Mouse (Mus musculus) embryonic stem cell, embryonic (primary cell): ENCODE measurements at regions not wholly inside any gene's neighbourhood (a gene's known extent, or its start where the extent isn't known, plus 50 kb on each side); places are given as distances from the start of the nearest gene placed in this dataset.
"Not testable (repeated sequence)": the region's sequence is repeated elsewhere in the genome, so short reads cannot be mapped to it uniquely, and the experiment has no call there.

ENCODE experiments used
- CTCF ChIA-PET, 4 experiments: fragments of 300-600 bp in 2 of 4; fragments of 350-600 bp in 2 of 4; sonication (Branson Sonifier 250); formaldehyde crosslinking; loops; one replicate each; lab custom pipeline; 2022; ENCODE audit warnings: inconsistent platforms in 2 of 4; lab: Charles Lee
- POLR2A ChIA-PET, 4 experiments: fragments of 300-600 bp in 2 of 4; fragments of 350-600 bp in 2 of 4; sonication (Branson Sonifier 250); formaldehyde crosslinking; loops; one replicate each; lab custom pipeline; 2022; ENCODE audit warnings: antibody characterized with exemption in 4 of 4, inconsistent platforms in 1 of 4; lab: Charles Lee

DNA sequence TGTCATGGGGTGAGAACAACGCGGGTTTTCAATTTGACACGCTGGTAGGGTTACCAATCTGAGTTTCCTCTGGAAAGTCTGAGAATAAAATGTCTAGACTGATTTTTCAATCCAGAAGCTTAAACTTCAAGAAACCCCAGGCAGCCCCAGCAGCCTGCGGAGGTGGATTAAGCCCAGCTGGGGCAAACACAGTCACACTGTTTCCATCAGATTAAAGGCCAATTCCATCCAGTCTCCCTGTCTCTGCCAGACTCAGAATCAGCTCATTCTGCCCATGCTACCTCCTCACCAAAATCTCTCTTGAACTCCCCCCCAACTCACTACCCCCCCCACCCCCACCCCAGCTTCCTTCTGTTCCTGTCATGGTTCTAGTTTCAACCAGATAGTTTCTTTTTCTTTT is 307.9 kb upstream of the Dcbld2 start:
- ChIA-PET POLR2A (no interaction called here), CTCF (no interaction called here)

DNA sequence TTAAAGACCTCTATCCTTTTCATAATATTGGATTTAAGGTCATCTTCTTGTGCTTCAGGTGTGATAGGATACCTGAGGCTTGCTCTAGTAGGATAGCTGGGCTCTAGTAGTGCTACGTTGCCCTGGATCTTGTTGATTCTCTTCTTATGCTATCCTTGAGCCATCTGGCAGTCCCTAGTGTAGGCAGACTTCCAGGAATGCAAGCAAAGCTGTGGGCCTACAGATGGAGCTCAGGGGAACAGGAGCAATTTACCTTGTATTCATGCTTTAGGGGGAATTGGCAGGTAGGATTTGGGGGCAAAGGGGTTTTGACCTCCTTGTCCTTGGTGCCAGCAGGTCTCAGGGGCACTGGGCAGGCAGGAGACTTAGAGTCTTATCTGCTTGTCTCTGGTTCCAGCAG is 297.8 kb upstream of the Dcbld2 start:
- POLR2A ChIA-PET, result interaction anchor here in 1 of 4 experiments (0.7 kb wide), 1 partner anchor 50 kb away, joined by 5 read pairs; no protein-coding TSS in a partner anchor

DNA sequence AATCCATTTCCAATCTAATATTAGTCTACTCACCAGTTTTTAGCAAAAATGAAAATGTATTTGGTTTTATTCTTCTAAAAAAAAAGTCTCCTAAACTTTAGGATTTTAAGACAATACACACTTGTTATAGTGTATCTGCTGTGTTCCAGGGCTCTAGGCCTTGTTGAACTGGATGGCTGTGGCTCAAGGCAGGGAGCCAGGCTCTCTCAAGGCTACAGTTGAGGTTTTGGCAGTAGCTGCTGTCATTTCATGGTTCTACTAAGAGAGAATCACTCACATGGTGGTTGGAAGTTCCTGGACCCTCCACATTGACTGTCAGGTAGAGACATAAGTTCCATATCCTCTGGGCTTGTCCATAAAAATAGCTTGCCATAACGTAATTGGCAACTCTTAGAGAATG is 282.2 kb upstream of the Dcbld2 start:
- ChIA-PET POLR2A (no interaction called here), CTCF (no interaction called here)

More for the DNA sequence above, 297.8 kb upstream of the Dcbld2 start:
- CTCF ChIA-PET, result no interaction called here

DNA sequence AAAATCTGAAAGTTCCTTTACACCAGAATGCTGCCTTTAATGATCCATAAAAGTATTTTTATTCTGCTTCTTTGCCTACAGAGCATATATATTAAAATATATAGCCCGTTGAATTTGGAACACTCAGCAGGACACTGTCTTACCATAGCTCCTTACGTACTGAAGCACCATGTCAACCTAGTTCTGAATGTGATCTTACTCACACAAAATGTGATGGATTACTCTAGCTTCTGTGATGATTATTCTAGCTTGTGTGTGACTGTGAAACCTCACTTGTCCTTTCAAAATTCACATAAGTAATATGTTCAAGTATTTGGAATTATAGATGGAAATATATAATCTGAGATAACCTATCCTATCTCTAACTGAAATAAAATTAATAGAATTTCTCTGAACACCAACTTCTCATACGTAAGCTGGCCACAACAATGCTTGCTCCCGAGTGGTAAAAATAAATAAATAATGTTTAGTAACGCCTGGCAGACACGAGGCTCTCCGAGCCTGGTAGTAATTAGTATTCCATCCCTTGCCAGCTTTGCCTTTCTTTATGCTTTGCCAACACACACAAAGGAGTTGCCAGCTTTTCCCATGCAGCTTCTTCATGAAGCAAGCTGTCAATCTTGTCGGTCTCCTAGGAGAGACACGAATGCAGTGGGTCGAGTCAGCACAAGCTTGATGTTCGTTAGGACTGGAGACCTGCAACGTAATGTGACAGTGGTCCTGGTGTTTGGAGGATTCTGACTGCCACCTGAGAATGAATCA is 271.9 kb upstream of the Dcbld2 start:
- POLR2A ChIA-PET, result no interaction called here
- CTCF ChIA-PET, result no interaction called here

DNA sequence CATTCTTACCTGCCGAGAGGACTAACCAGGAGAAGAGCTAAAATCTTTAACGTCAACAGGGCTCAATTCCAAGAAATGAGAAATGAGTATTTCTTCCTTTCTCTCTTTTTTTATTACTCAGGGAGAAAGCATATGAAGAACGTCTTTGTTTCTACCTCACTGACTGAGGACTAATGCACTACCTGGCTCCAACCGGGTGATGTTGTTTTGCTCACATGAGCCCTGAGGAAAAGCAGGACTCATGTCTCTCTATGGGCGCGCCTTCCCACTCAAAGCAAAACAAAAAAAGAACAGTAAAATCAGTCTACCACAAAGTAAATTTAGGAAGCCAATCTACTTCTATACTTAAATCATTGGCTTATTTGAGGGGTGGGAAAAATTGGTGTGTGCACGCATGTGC is 271.3 kb upstream of the Dcbld2 start:
- CTCF ChIA-PET, result no interaction called here
- POLR2A ChIA-PET, result no interaction called here

DNA sequence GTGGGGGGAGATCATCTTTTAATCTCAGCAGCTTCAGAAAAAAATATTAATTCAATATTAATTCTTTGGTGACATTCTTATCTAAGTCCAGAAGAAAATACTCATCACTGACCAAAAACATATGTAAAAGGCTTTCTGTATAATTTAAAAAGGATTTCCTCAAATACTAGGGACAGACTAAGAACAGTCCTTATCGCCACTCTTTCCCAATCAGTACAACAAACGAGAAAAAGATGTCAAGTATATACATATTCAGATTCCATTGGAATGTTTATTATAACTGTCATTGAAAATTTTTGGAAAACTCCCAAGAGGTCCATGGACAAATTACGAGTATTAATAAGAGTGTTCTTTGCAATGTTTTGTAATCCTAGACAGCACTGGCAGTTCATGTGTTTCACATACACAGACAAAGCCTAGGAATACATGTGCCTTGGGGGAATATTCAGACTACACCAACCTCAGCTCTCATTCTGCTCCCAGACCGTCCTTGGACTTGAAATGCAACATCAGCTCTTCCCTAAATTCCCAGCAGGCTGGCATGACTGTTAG is 270.4 kb upstream of the Dcbld2 start:
- POLR2A ChIA-PET, result no interaction called here
- CTCF ChIA-PET, result interaction anchor here in 1 of 4 experiments (0.6 kb wide), 1 partner anchor 143 kb away, joined by 3 read pairs; no protein-coding TSS in a partner anchor

DNA sequence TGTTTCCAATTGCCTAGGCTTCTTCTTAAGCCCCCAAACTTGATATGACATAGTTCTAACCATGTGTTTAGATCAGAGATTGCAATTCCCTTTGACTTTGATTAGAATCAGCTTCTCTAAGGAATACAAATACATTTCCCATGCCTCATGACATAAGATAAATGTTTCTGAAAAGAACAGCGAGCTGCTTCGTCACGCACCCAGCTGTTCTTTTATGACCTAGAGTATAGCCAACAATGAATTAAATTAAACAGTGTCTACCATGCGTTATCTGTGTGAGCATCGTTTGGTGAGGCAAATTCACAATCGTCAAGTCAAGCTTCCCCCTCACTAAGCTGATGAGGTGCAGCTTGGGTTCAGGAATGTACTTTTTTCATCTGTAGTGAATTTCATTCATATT is 261.8 kb upstream of the Dcbld2 start:
- CTCF ChIA-PET, result no interaction called here
- POLR2A ChIA-PET, result interaction anchor here in 1 of 4 experiments (0.7 kb wide), 1 partner anchor 201 kb away, joined by 3 read pairs; no protein-coding TSS in a partner anchor

DNA sequence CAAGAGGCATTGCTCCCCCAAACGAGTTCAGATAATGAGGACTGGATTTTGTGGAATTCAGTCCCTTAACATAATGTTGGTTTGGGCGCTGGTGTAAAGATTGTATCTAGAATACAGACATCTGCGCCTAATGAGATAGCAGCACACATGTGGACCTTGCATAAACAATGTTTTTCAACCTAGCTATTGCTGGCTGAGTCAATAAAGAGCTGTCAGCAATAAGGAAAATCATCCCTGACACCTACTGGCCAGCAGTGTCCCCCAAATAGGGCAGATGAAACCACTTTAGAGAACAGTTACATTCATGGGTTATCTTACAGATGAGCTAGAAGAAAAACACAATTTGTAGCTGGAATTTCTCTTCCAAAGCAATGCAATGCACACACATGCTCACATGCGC is 252.7 kb upstream of the Dcbld2 start:
- ChIA-PET POLR2A (no interaction called here), CTCF (no interaction called here)

DNA sequence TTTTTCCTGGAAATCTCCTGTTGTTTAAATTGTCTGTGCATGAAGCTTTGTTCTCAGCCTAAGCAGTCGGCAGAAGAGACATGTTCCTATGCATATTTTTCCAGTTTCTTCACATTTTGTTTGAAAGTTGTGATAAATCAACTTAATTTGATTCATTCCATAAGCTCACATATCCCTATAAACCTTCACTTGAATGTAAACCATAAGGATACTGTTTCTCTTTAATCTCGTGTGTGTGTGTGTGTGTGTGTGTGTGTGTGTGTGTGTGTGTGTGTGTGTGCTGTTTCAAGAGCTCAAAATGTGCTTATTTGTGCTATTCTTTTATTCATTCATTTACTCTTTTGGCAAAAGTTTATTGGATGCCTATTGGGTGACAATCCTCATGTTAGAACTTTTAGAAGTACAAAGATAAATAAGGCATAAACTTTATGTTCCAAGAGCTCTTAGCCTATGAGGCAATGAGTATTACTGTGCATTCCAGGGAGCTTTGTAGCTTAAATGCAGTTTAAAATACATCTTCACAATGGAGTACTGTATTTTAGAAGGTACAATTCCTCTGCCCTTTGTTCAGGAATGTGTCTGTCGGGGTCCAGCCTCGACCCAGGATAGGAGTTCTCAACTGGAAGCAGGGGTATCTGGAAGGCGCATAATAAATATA is 229.4 kb upstream of the Dcbld2 start:
- ChIA-PET CTCF (no interaction called here), POLR2A (no interaction called here)

DNA sequence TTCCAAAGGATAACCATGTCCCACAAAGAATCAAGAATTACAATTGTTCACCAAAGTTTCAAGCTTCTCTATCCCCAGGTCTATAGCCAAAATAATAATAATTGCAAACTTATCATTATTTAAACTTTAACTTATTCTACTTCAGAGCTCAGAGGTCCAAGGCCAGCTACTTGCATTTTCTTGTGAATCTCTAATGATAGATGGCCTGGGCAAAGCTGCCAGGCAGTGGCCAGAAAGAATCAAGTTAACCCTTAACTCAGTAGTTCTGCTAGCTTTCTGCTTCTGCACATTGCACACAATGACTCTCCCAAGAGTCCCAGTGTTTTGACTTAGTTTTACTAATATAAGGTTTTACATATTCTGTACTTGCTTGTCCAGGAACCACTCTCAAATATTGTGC is 228.3 kb upstream of the Dcbld2 start:
- POLR2A ChIA-PET, CTCF ChIA-PET: not testable (repeated sequence)

DNA sequence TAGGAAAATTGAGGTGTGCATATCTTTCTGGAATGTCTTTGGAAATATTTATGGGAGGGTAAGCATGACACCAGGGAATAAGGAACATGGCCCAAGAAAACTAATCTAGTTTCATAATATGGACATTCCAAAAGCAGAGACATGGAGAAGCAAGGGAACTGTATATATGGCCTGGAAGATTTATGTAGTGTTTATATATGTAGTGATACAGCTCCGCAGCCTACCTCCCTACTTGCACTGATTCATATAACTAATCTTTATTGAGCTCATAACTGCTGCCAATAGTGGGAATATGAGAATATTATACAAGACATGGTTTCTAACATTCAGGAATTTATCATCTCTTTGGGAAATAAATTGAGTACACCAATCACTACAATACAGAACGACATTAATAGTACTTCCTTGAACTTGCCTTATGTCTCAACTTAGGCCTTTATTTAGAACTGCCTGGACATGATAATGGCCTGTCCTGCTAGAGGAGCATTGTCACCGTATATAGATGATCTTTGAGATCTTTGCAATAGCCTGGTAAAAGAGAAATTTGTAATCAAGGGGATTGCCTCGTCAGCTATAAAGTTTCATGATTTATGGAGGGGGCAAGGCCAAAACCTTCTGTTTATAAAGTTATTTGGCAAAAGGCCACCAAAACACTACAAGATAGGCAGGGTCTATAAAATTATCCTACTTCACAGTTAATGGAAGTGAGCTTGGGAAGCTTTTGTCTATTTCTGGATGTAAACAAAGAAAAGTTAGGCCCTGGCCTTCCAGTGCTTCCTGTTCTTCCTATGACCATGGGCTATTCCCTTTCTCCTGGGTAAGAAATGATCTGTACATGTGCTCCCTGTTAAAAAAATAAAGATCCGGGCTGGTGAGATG is 213.4 kb upstream of the Dcbld2 start:
- ChIA-PET CTCF (no interaction called here), POLR2A (no interaction called here)

DNA sequence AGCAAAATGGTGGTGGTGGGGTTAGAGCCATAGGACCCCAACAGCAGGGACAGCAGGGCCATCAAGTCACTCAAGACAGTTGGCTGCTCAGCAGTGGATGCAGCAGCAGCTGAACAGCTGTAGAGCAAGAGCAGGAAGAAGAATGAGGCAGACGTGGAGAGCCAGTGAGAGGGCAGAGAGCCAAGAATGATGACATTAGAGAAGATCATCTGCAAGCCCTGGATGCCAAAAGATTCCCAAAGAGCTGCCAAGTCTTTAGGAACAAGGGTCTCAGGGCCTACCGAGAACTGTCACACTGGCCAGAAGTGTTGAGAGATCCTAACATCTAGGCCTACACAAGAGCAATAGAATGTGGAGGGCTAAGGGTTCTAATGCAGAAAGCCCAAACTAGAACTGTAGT is 196.4 kb upstream of the Dcbld2 start:
- ChIA-PET CTCF (no interaction called here), POLR2A (no interaction called here)

DNA sequence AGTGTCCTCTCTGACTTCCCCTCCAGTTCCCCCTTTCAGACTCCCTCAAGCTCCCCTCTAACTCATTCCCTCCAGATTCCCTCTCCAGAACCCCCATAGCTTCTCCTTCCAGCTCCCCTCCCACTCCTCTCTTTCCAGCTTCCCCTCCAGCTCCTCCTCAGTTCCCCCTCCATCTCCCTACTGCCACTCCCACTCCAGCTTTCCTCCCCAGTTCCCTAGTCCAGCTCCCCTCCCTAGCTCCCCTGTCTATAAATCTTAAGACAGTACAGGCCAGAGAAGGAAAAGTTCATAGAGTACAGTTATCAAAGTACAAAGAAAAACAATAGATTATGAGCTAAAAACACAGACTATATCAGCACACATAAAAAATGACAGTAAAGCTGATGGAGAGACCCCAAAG is 173.6 kb upstream of the Dcbld2 start:
- ChIA-PET CTCF (no interaction called here), POLR2A (interaction anchor here in 1 of 4 experiments (0.6 kb wide), 1 partner anchor 1112 kb away, joined by 3 read pairs; no protein-coding TSS in a partner anchor)

DNA sequence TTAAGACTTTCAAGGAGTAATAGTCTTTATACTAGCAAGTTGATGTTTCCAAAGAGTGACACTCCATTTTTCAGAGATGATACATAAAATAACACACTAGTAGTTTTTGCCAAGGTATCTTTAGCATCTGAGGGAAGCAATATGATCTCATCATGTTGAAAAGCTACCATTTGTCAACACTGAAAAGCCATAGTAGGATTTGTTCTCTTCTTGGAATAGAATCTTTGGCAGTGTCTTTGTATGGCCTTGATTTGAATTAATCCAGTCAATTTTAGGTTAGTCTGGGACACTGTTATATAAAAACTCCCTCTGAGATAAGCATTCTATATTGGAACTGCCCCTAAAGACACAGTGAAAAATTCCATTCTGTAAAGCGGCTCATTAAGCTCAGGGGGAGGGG is 171.4 kb upstream of the Dcbld2 start:
- ChIA-PET POLR2A (no interaction called here), CTCF (interaction anchor here in 1 of 4 experiments (0.5 kb wide), 1 partner anchor 515 kb away, joined by 4 read pairs; no protein-coding TSS in a partner anchor)

DNA sequence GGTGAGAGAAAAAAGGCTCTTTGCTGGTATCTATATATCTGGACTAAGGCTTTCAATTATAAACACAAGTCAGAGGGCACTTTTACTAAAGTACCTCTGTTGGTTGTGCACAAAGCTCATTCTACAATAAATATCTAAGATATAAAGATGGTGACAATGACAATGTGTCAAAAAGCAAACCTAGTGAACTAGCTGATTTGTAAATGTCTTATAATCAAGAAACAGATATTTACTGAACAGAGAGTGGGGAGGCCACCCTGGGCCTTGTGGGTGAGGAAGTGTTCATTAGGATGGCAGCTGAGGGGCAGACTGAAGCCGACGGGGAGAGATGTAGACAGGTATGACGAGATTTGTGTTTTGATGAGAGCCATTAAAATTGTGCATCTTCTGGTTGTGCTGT is 132.0 kb upstream of the Dcbld2 start:
- ChIA-PET CTCF (interaction anchor here in 1 of 4 experiments (0.6 kb wide), 1 partner anchor 55 kb away, joined by 4 read pairs; no protein-coding TSS in a partner anchor), POLR2A (no interaction called here)

DNA sequence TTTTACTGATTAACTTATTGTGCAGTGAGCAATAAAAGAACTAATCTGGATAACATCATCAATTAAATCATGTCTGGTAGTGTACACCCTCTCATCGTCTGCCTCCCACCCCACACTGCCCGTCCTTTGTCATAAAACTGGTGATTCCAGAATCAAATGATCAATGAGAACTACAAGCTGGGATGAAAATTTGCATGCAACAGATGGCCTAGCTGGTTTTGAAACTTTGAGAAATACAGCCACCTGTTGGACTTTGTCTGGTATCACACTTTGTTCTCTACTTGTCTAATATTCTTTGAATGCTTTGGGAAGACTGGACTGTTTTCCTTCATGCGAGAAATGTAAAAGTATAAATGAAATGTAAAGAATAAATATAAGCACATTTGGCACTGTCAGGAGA is 126.8 kb upstream of the Dcbld2 start:
- ChIA-PET POLR2A (no interaction called here), CTCF (interaction anchor here in 1 of 4 experiments (1.0 kb wide), 1 partner anchor 612 kb away, joined by 7 read pairs; no protein-coding TSS in a partner anchor)

DNA sequence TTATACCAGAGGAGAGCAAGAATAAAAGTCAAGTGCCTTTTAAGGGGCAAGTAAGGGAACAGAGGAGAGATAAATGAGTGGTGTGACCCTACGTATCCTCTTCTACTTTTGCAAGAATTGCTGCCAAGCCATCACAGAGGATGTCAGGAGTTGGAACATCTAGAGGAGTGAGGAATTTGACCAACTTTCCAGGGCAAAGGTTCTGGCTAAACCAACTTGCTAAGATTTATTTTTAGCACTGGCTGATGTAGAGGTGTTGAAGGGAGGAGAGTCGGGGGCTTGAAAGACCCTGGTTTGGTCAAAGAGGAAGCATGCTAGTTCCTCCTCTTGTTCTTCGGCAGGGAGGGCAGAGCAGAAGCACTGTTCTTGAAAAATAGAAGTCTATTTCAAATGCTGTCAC is 113.8 kb upstream of the Dcbld2 start:
- POLR2A ChIA-PET, result no interaction called here
- CTCF ChIA-PET, result no interaction called here

DNA sequence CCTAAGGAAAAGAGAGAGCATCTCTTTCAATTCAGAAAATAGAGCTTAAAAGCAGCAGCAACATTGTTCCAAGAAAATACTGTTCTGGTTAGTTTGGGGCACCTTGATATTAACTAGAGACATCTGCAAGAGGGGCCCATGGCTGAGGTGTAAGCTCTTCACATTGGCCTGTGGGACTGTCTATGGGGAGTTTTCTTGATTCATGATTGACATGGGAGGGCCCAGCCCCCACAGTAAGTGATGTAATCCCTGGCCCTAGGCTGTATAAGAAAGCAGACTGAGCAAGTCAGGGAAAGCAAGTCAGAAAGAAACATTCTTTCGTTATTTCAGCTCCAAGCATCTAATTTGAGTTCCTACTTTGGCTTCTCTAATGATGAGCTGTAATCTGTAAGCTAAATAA is 113.1 kb upstream of the Dcbld2 start:
- ChIA-PET POLR2A (interaction anchor here in 1 of 4 experiments (0.6 kb wide), 1 partner anchor 1019 kb away, joined by 3 read pairs; no protein-coding TSS in a partner anchor), CTCF (no interaction called here)

DNA sequence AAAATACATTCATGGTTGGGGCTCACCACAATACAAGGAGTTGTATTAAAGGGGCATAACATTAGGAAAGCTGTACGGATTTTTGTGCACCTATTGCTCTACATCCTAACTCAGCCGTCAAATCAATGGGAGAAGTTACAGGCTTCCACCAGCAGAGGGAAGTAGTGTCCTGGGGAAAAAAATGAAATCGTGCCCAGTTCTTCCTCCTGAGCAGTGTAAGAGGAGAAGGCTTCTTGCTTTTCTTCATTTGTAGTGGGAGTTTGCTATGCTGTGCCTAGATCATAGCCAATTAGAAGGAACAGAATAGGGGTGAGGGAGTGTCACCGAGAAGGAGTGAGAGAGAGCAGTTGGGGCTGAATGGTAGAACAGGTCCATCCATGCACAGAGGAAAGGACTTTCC is 108.7 kb upstream of the Dcbld2 start:
- ChIA-PET POLR2A (no interaction called here), CTCF (interaction anchor here in 1 of 4 experiments (1.4 kb wide), 1 partner anchor 82 kb away, joined by 3 read pairs; no protein-coding TSS in a partner anchor)
